Mouse (Mus musculus): ENCODE data around the gene Syt16. TPM values are rescaled to one million over a fixed set of nuclear protein-coding genes. Genes with fewer than 3 reads are reported as not detected.

The Syt16 gene
- total and polyA plus RNA-seq, 3 experiments: 0.05 TPM; not detected in 2

- no peak overlapping the region for H3K27ac ChIP-seq (ENCODE audit: insufficient read depth, low read depth)
- TF ChIP-seq RAD21 (IDR thresholded peaks at IDR 0.05; ENCODE audit: low read depth, low read length) (no peak), ETS1 (conservative IDR thresholded peaks at IDR 0.05; ENCODE audit: low read depth, low read length) (no peak), GABPA (IDR thresholded peaks at IDR 0.05; ENCODE audit: insufficient replicate concordance, low read depth, low read length) (no peak), KAT2A (IDR thresholded peaks at IDR 0.05; ENCODE audit: insufficient replicate concordance, low read length) (no peak), E2F4 (IDR thresholded peaks at IDR 0.05; ENCODE audit: insufficient replicate concordance, low read depth, low read length) (no peak)
- no peak for DNase-seq (ENCODE audit: extremely low read depth)
- in situ Hi-C loops (cut with MboI; ENCODE audit: low pct_ligation_motif_present, low pct_unique_long_range_greater_than_20kb, low sequenced_read_pairs) (no loop called here), dilution Hi-C loops (cut with MboI; ENCODE audit: extremely low pct_ligation_motif_present, extremely low pct_unique_long_range_greater_than_20kb, low sequenced_read_pairs) (no loop called here)
- no peak overlapping the region for H3K9ac ChIP-seq (ENCODE audit: insufficient read depth, low read depth)
- no peak overlapping the region for H3K4me3 ChIP-seq (replicated peaks in 1 of 3; ENCODE audit: low read depth in 2 of 3, low read length in 2 of 3, poor library complexity in 1 of 3)
- peaks cover 0 to 22% of the 10 kb centered on the region in 2 experiments; a peak in 3 of 4 replicates for H3K4me1 ChIP-seq (ENCODE audit: control insufficient read depth in 1 of 2, insufficient read depth in 2 of 2)
- H3K4me2 ChIP-seq (ENCODE audit: insufficient read depth, low read depth, poor library complexity, severe bottlenecking): no peak overlapping the region
- H3K36me3 ChIP-seq (replicated peaks in 1 of 2; ENCODE audit: control insufficient read depth in 1 of 2, insufficient read depth in 1 of 2, low read length in 1 of 2): peaks cover 37 to 82% of the 10 kb centered on the region in 2 experiments
- H3K9me3 ChIP-seq (replicated peaks; ENCODE audit: low read length): no peaks in the 10 kb centered on the region
- H3K27me3 ChIP-seq (replicated peaks): no peaks in the 10 kb centered on the region
- H3K79me2 ChIP-seq (replicated peaks; ENCODE audit: control insufficient read depth, extremely low read depth, insufficient read depth, poor library complexity, severe bottlenecking): no peaks in the 10 kb centered on the region
Observed at GRCm38 (mm10) chr12:73982533-73982932, 14.9 kb upstream of the Syt16 start.

- Histone ChIP-seq H3K27me3 (replicated peaks) (no peaks in the 10 kb centered on the region), H3K27ac (ENCODE audit: insufficient read depth, low read depth) (no peak overlapping the region), H3K79me2 (replicated peaks; ENCODE audit: control insufficient read depth, extremely low read depth, insufficient read depth, poor library complexity, severe bottlenecking) (no peaks in the 10 kb centered on the region), H3K4me1 (ENCODE audit: control insufficient read depth in 1 of 2, insufficient read depth in 2 of 2) (peaks cover 0 to 7% of the 10 kb centered on the region in 2 experiments; a peak in 2 of 4 replicates), H3K36me3 (replicated peaks in 1 of 2; ENCODE audit: control insufficient read depth in 1 of 2, insufficient read depth in 1 of 2, low read length in 1 of 2) (peaks cover 21 to 57% of the 10 kb centered on the region in 2 experiments), H3K4me3 (replicated peaks in 1 of 3; ENCODE audit: low read depth in 2 of 3, low read length in 2 of 3, poor library complexity in 1 of 3) (no peak overlapping the region), H3K4me2 (ENCODE audit: insufficient read depth, low read depth, poor library complexity, severe bottlenecking) (no peak overlapping the region), H3K9ac (ENCODE audit: insufficient read depth, low read depth) (no peak overlapping the region), H3K9me3 (replicated peaks; ENCODE audit: low read length) (no peaks in the 10 kb centered on the region)
- in situ Hi-C loops (cut with MboI; ENCODE audit: low pct_ligation_motif_present, low pct_unique_long_range_greater_than_20kb, low sequenced_read_pairs) (no loop called here), dilution Hi-C loops (cut with MboI; ENCODE audit: extremely low pct_ligation_motif_present, extremely low pct_unique_long_range_greater_than_20kb, low sequenced_read_pairs) (no loop called here)
- TF ChIP-seq IRF4 (IDR thresholded peaks at IDR 0.05; ENCODE audit: low read depth, low read length) (no peak), SMC3 (IDR thresholded peaks at IDR 0.05; ENCODE audit: low read depth, low read length) (no peak), ELF1 (IDR thresholded peaks at IDR 0.05; ENCODE audit: low read depth, low read length) (no peak), POLR2AphosphoS2 (IDR thresholded peaks at IDR 0.05; ENCODE audit: low read depth, low read length) (no peak), RAD21 (IDR thresholded peaks at IDR 0.05; ENCODE audit: low read depth, low read length) (no peak), HCFC1 (IDR thresholded peaks at IDR 0.05; ENCODE audit: low read depth, low read length) (no peak), CHD2 (IDR thresholded peaks at IDR 0.05; ENCODE audit: low read length) (no peak), UBTF (IDR thresholded peaks at IDR 0.05; ENCODE audit: low read depth, low read length) (no peak), SIN3A (IDR thresholded peaks at IDR 0.05; ENCODE audit: low read length) (no peak), TCF12 (IDR thresholded peaks at IDR 0.05; ENCODE audit: low read depth, low read length) (no peak), ZKSCAN1 (IDR thresholded peaks at IDR 0.05; ENCODE audit: borderline replicate concordance, low read depth, low read length) (no peak)
- no peak for DNase-seq (ENCODE audit: extremely low read depth)
Observed at GRCm38 (mm10) chr12:73986299-73986698, 11.2 kb upstream of the Syt16 start.
